Comparison of ENCODE assay signal across 13 mouse cellular contexts in genomic region chr1:55888711-55889366, GRCm38 (mm10).
DNase-seq lines count a peak whose midpoint lies in the region; ATAC-seq and TF ChIP-seq lines count a peak whose summit lies in the region.
"Had no signal": no experiment of that assay in that cellular context is flagged by ENCODE, and none has a peak within 500 bp of the region (broad histone marks: within the 10 kb centered on the region; RNA-seq: fewer than 3 reads in every experiment).

No protein-coding gene starts in this region.

- TF ChIP-seq CTCF in gastrocnemius, adult 2 months (IDR thresholded peaks at IDR 0.05) = no peak
- TF ChIP-seq CTCF in heart, postnatal 0 days (IDR thresholded peaks at IDR 0.05; ENCODE audit: low read depth) = no peak

- no peak for DNase-seq in gastrocnemius, adult 2 months
- no peak for DNase-seq in gastrocnemius, postnatal 25 days
- DNase-seq in lung, postnatal 36 days = no peak
- peak; percentile 50 for DNase-seq in heart, postnatal 0 days (ENCODE audit: low spot score)
- DNase-seq in retina, postnatal 7 days (ENCODE audit: low read depth, low spot score) = peak; percentile 89
- DNase-seq in layer of hippocampus, postnatal 10 days (ENCODE audit: low spot score in 2 of 2) = no peak
- no peak for DNase-seq in cerebellum, postnatal 36 days
- DNase-seq: B cell, adult 2 months; gastrocnemius, postnatal 14 days; liver had no signal

- H3K9ac ChIP-seq in lung, embryonic 16.5 days (ENCODE audit: low read length) = peak overlapping the region; percentile 14; the same call in 1 of the 2 replicates
- no peak overlapping the region for H3K9ac ChIP-seq in heart, postnatal 0 days (replicated peaks; ENCODE audit: low read depth, low read length)
- H3K9ac ChIP-seq: embryonic facial prominence, embryonic 12.5 days had no signal

- H3K36me3 ChIP-seq in lung, embryonic 16.5 days (ENCODE audit: control insufficient read depth, insufficient read depth, low read length) = no peaks in the 10 kb centered on the region
- no peaks in the 10 kb centered on the region for H3K36me3 ChIP-seq in heart, postnatal 0 days (replicated peaks; ENCODE audit: control insufficient read depth, insufficient read depth, low read length)
- H3K36me3 ChIP-seq: embryonic facial prominence, embryonic 12.5 days had no signal

- 0 out of 2 replicates have a peak, but pooled peaks cover 5% of the 10 kb centered on the region for H3K4me1 ChIP-seq in lung, embryonic 16.5 days (replicated peaks; ENCODE audit: control insufficient read depth, insufficient read depth, low read length)
- H3K4me1 ChIP-seq in heart, postnatal 0 days (ENCODE audit: control insufficient read depth, insufficient read depth) = peaks cover 14% of the 10 kb centered on the region; the same call in 1 of the 2 replicates

- H3K4me3 ChIP-seq in gastrocnemius, adult 2 months = peak overlapping the region; percentile 30
- H3K4me3 ChIP-seq in lung, embryonic 16.5 days (ENCODE audit: low read length) = peak overlapping the region; percentile 20; the same call in 1 of the 2 replicates
- H3K4me3 ChIP-seq in heart, postnatal 0 days (ENCODE audit: low read depth, low read length) = peak overlapping the region; percentile 12; the same call in 1 of the 2 replicates
- H3K4me3 ChIP-seq: embryonic facial prominence, embryonic 12.5 days had no signal

- intact Hi-C loops in gastrocnemius, adult 2 months (cut with DNase I) = loop anchor here (5.0 kb wide), 1 partner anchor 1318 kb away; no protein-coding TSS in a partner anchor

- H3K27me3 ChIP-seq in lung, embryonic 16.5 days (ENCODE audit: control insufficient read depth, insufficient read depth, low read depth, low read length) = no peaks in the 10 kb centered on the region; the same call in 1 of the 2 replicates
- H3K27me3 ChIP-seq in heart, postnatal 0 days (ENCODE audit: control insufficient read depth, insufficient read depth, low read length) = peaks cover 42% of the 10 kb centered on the region

- H3K27ac ChIP-seq in gastrocnemius, adult 2 months = no peak overlapping the region
- H3K27ac ChIP-seq in lung, embryonic 16.5 days (ENCODE audit: low read length) = no peak overlapping the region
- H3K27ac ChIP-seq in heart, postnatal 0 days (ENCODE audit: low read depth) = no peak overlapping the region
- H3K27ac ChIP-seq: embryonic facial prominence, embryonic 12.5 days; kidney, postnatal 0 days had no signal

- H3K9me3 ChIP-seq in lung, embryonic 16.5 days (ENCODE audit: control insufficient read depth, low read length) = no peaks in the 10 kb centered on the region
- H3K9me3 ChIP-seq in heart, postnatal 0 days (replicated peaks; ENCODE audit: control insufficient read depth, low read length) = no peaks in the 10 kb centered on the region
- H3K9me3 ChIP-seq: embryonic facial prominence, embryonic 12.5 days had no signal

- no peak for TF ChIP-seq EP300 in heart, postnatal 0 days (IDR thresholded peaks at IDR 0.05; ENCODE audit: low read depth)

- peak; percentile 62 for ATAC-seq in lung, embryonic 16.5 days (ENCODE audit: low read depth)
- ATAC-seq in heart, postnatal 0 days (ENCODE audit: insufficient read depth, low read depth) = peak; percentile 57; the same call in 1 of the 2 replicates

- H3K4me2 ChIP-seq in lung, embryonic 16.5 days (ENCODE audit: low read depth, low read length) = peak overlapping the region; percentile 46
- peak overlapping the region; percentile 42 for H3K4me2 ChIP-seq in heart, postnatal 0 days (ENCODE audit: low read depth, low read length)
- H3K4me2 ChIP-seq: embryonic facial prominence, embryonic 12.5 days had no signal

- 38% methylated on average over 17 of the region's 17 CpGs for WGBS in lung, embryonic 16.5 days
- 37% methylated on average over 17 of the region's 17 CpGs for WGBS in heart, postnatal 0 days

Comparison
In these comparisons a context has a peak if more than half of its experiments do, and no peak if none do; other contexts are left out.
1. DNase-seq: peak in heart, postnatal 0 days (single experiment) and retina, postnatal 7 days (single experiment); none in gastrocnemius, adult 2 months (single experiment), gastrocnemius, postnatal 25 days (single experiment), lung, postnatal 36 days (single experiment), layer of hippocampus, postnatal 10 days (0 of 2) and cerebellum, postnatal 36 days (0 of 2).
2. Peak in every context shown above with its lines, with median percentiles within 50 percentile points of each other: H3K4me3 ChIP-seq.